9 mouse cellular contexts compared by ENCODE assay signal in the genomic region with DNA sequence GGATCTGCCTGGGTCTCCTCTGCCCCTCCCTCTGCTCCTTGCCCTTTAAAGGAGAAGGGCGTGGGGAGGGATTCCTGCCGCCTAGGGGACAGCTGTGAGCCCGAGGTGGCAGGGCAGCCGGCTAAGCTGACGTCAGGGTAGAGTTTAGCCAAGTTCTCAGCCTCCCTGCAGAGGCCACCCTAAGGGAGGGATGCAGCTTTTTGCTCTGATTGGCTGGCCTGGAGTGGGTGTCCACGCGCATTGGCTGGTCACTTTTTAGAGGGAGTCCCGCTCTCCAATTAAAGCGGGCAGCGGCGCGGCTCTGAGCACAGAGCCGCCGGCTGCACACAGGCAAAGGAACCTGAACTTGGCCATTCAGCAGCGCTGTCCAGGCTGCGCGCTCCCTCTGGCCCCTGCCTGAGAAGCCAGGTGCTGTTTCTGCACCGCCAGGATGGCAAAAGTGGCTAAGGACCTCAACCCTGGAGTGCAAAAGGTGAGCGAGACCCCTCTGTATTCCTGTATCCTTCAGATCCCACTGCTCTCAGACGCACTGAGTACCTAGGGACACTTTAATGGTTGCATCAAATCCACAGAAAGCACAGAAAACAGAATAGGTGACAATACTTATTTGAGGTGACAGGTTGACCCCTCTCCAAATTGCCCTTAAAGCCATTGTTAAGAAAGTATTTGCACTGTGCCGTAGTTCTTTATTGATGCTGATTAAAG. TPM values are rescaled to one million over a fixed set of nuclear protein-coding genes. Genes with fewer than 3 reads are reported as not detected.
DNase-seq lines count a peak whose midpoint lies in the region; ATAC-seq lines count a peak whose summit lies in the region.
"Had no signal": no experiment of that assay in that cellular context is flagged by ENCODE, and none has a peak within 500 bp of the region (broad histone marks: within the 10 kb centered on the region; RNA-seq: fewer than 3 reads in every experiment).

TSS of gene Lmcd1 (plus strand) at position 258 of the 705 bp plus-strand sequence.

- peak; percentile 94 for ATAC-seq in hindbrain, embryonic 16.5 days
- no peak for ATAC-seq in activated CD4-positive, CD25-positive, alpha-beta regulatory T cell, adult 4 months

- peaks cover 12% of the 10 kb centered on the region for H3K4me1 ChIP-seq in hindbrain, embryonic 16.5 days (ENCODE audit: control insufficient read depth, insufficient read depth, low read depth, low read length)

- peak within 1 kb of the TSS; percentile 79 for H3K27ac ChIP-seq in hindbrain, embryonic 16.5 days (ENCODE audit: low read depth, low read length)
- H3K27ac ChIP-seq: macrophage had no signal

- no peaks in the 10 kb centered on the region for H3K9me3 ChIP-seq in hindbrain, embryonic 16.5 days (ENCODE audit: control insufficient read depth, low read length)

- DNase-seq in adrenal gland, postnatal 10 days = peak; percentile 92
- peak; percentile 90 for DNase-seq in embryo, embryonic 10 days (ENCODE audit: low spot score)
- peak; percentile 84 to 91 for DNase-seq in gastrocnemius, adult 8-10 months (ENCODE audit: low spot score in 2 of 2)
- peak; percentile 65 for DNase-seq in left cerebral cortex, adult 11 months (ENCODE audit: low spot score)
- peak; percentile 94 for DNase-seq in lung, postnatal 25 days (ENCODE audit: low spot score)
- peak; percentile 45 for DNase-seq in retina, postnatal 7 days (ENCODE audit: low read depth, low spot score)

- no peaks in the 10 kb centered on the region for H3K27me3 ChIP-seq in hindbrain, embryonic 16.5 days (replicated peaks; ENCODE audit: control insufficient read depth, insufficient read depth, low read length)

- peak within 1 kb of the TSS; percentile 80 for H3K4me2 ChIP-seq in hindbrain, embryonic 16.5 days (ENCODE audit: low read length)

- peak within 1 kb of the TSS; percentile 50 for H3K9ac ChIP-seq in hindbrain, embryonic 16.5 days (ENCODE audit: low read depth, low read length)

- WGBS in hindbrain, embryonic 16.5 days = 2% methylated on average over 21 of the region's 21 CpGs

- H3K4me3 ChIP-seq in hindbrain, embryonic 16.5 days (ENCODE audit: low read length) = peak within 1 kb of the TSS; percentile 42

- H3K36me3 ChIP-seq in hindbrain, embryonic 16.5 days (ENCODE audit: control insufficient read depth, insufficient read depth, low read length) = no peaks in the 10 kb centered on the region

RNA-seq across cellular contexts. Expression of gene Lmcd1, which starts in this region (rescaled TPM):
- 10 to 100 TPM; 12.8 to 18.1 TPM for total RNA-seq in adrenal gland, postnatal 10 days (2021)
- total RNA-seq in gastrocnemius, adult 8-10 months (2022) = 100 to 1,000 TPM; 105 to 136 (median 119) TPM
- 10.3 and 13.4 TPM in 2 replicates for polyA plus RNA-seq in hindbrain, embryonic 16.5 days (2015; fragmentation: Nextera tagmentation; extraction: Ambion mirVana)
- polyA plus RNA-seq in activated CD4-positive, CD25-positive, alpha-beta regulatory T cell, adult 4 months (2017; shearing (Covaris generic)) = not detected
- polyA plus RNA-seq: macrophage had no signal

Comparison
In these comparisons a context has a peak if more than half of its experiments do, and no peak if none do; other contexts are left out.
1. RNA of gene Lmcd1 (total RNA-seq): 105 to 136 TPM in gastrocnemius, adult 8-10 months; 12.8 to 18.1 TPM in adrenal gland, postnatal 10 days; every median in the first group is over 4 times any median in the second.
2. RNA of gene Lmcd1 (polyA plus RNA-seq): 10.3 to 13.4 TPM in hindbrain, embryonic 16.5 days; not detected in activated CD4-positive, CD25-positive, alpha-beta regulatory T cell, adult 4 months; every median in the first group is over 10 times any median in the second.
3. Peak in every context shown above with its lines, with median percentiles within 50 percentile points of each other: DNase-seq.